ENCODE assay signal across 9 mouse cellular contexts in genomic region chr10:61492040-61492439, GRCm38 (mm10). TPM values are rescaled to one million over a fixed set of nuclear protein-coding genes. Genes with fewer than 3 reads are reported as not detected.
DNase-seq lines count a peak whose midpoint lies in the region; ATAC-seq and TF ChIP-seq lines count a peak whose summit lies in the region.
"Had no signal": no experiment of that assay in that cellular context is flagged by ENCODE, and none has a peak within 500 bp of the region (broad histone marks: within the 10 kb centered on the region; RNA-seq: fewer than 3 reads in every experiment).

No protein-coding gene starts in this region.

- peak; percentile 64 for ATAC-seq in heart, embryonic 13.5 days (ENCODE audit: extremely low read depth, insufficient number of reproducible peaks, low FRiP score, low TSS enrichment)
- ATAC-seq in kidney, postnatal 0 days (replicated peaks; ENCODE audit: low FRiP score, low read depth) = peak; percentile 66
- peak; percentile 80 for ATAC-seq in liver, embryonic 13.5 days (ENCODE audit: low read depth)
- ATAC-seq in neural tube, embryonic 11.5 days (ENCODE audit: insufficient read depth, low FRiP score, low TSS enrichment) = peak; percentile 41; the same call in 1 of the 2 replicates

- H3K9me3 ChIP-seq in heart, embryonic 13.5 days = no peaks in the 10 kb centered on the region
- H3K9me3 ChIP-seq in kidney, postnatal 0 days (replicated peaks; ENCODE audit: low read length) = no peaks in the 10 kb centered on the region
- H3K9me3 ChIP-seq in liver, embryonic 13.5 days (replicated peaks) = no peaks in the 10 kb centered on the region
- H3K9me3 ChIP-seq in neural tube, embryonic 11.5 days (ENCODE audit: control insufficient read depth, low read length) = no peaks in the 10 kb centered on the region
- H3K9me3 ChIP-seq: embryonic facial prominence, embryonic 12.5 days had no signal

- no peak overlapping the region for H3K27ac ChIP-seq in heart, embryonic 13.5 days (replicated peaks)
- H3K27ac ChIP-seq in kidney, postnatal 0 days = no peak overlapping the region
- peak overlapping the region; percentile 88 for H3K27ac ChIP-seq in liver, embryonic 13.5 days
- H3K27ac ChIP-seq in neural tube, embryonic 11.5 days (ENCODE audit: low read depth, low read length) = no peak overlapping the region
- H3K27ac ChIP-seq: embryonic facial prominence, embryonic 12.5 days had no signal

- no peaks in the 10 kb centered on the region for H3K36me3 ChIP-seq in heart, embryonic 13.5 days
- H3K36me3 ChIP-seq in kidney, postnatal 0 days (ENCODE audit: insufficient read depth, low read length) = no peaks in the 10 kb centered on the region
- H3K36me3 ChIP-seq in liver, embryonic 13.5 days = no peaks in the 10 kb centered on the region
- H3K36me3 ChIP-seq in neural tube, embryonic 11.5 days (ENCODE audit: control insufficient read depth, insufficient read depth, low read length) = no peaks in the 10 kb centered on the region
- H3K36me3 ChIP-seq: embryonic facial prominence, embryonic 12.5 days had no signal

- no peak overlapping the region for H3K9ac ChIP-seq in heart, embryonic 13.5 days
- H3K9ac ChIP-seq in kidney, postnatal 0 days (ENCODE audit: low read depth, low read length) = no peak overlapping the region
- H3K9ac ChIP-seq in liver, embryonic 13.5 days = peak overlapping the region; percentile 42
- no peak overlapping the region for H3K9ac ChIP-seq in neural tube, embryonic 11.5 days (ENCODE audit: low read length)
- H3K9ac ChIP-seq: embryonic facial prominence, embryonic 12.5 days had no signal

- DNase-seq in CD4-positive helper T cell, adult 2 months (ENCODE audit: low read depth, low spot score) = peak; percentile 74
- peak; percentile 82 for DNase-seq in brain, adult 2 months (ENCODE audit: low read depth, low spot score)
- peak; percentile 5 for DNase-seq in fat pad, adult 2 months (ENCODE audit: extremely low read depth, low read depth, low spot score)
- DNase-seq in kidney, postnatal 0 days (ENCODE audit: low spot score) = peak; percentile 91
- DNase-seq in liver, embryonic 13.5 days = peak; percentile 81
- peak; percentile 84 for DNase-seq in neural tube, embryonic 11.5 days (ENCODE audit: low spot score)
- peak; percentile 32 for DNase-seq in telencephalon, adult 2 months (ENCODE audit: low read depth, low spot score)

- TF ChIP-seq CTCF in kidney, postnatal 0 days (IDR thresholded peaks at IDR 0.05; ENCODE audit: low read depth) = peak; percentile 96

- H3K4me2 ChIP-seq in heart, embryonic 13.5 days = no peak overlapping the region
- no peak overlapping the region for H3K4me2 ChIP-seq in kidney, postnatal 0 days (ENCODE audit: low read length)
- H3K4me2 ChIP-seq in liver, embryonic 13.5 days = peak overlapping the region; percentile 69
- no peak overlapping the region for H3K4me2 ChIP-seq in neural tube, embryonic 11.5 days (ENCODE audit: low read depth)
- H3K4me2 ChIP-seq: embryonic facial prominence, embryonic 12.5 days had no signal

- H3K4me1 ChIP-seq in heart, embryonic 13.5 days = peaks cover 29% of the 10 kb centered on the region
- H3K4me1 ChIP-seq in kidney, postnatal 0 days (replicated peaks; ENCODE audit: insufficient read depth, low read length) = peaks cover 17% of the 10 kb centered on the region; the same call in 1 of the 2 replicates
- H3K4me1 ChIP-seq in liver, embryonic 13.5 days (replicated peaks) = peaks cover 69% of the 10 kb centered on the region
- H3K4me1 ChIP-seq in neural tube, embryonic 11.5 days (ENCODE audit: control insufficient read depth, insufficient read depth, low read length) = no peaks in the 10 kb centered on the region

- no peaks in the 10 kb centered on the region for H3K27me3 ChIP-seq in heart, embryonic 13.5 days (replicated peaks)
- H3K27me3 ChIP-seq in kidney, postnatal 0 days (ENCODE audit: insufficient read depth, low read length) = no peaks in the 10 kb centered on the region
- no peaks in the 10 kb centered on the region for H3K27me3 ChIP-seq in liver, embryonic 13.5 days
- no peaks in the 10 kb centered on the region for H3K27me3 ChIP-seq in neural tube, embryonic 11.5 days (ENCODE audit: control insufficient read depth, insufficient read depth, low read length)
- H3K27me3 ChIP-seq: embryonic facial prominence, embryonic 12.5 days had no signal

- no peak overlapping the region for H3K4me3 ChIP-seq in heart, embryonic 13.5 days
- H3K4me3 ChIP-seq in kidney, postnatal 0 days (replicated peaks; ENCODE audit: low read depth, low read length) = no peak overlapping the region
- H3K4me3 ChIP-seq in liver, embryonic 13.5 days (replicated peaks) = peak overlapping the region; percentile 40
- H3K4me3 ChIP-seq in neural tube, embryonic 11.5 days (ENCODE audit: low read depth, low read length) = no peak overlapping the region
- H3K4me3 ChIP-seq: embryonic facial prominence, embryonic 12.5 days had no signal

- WGBS in heart, embryonic 13.5 days = 11% methylated on average over 11 of the region's 11 CpGs
- WGBS in kidney, postnatal 0 days = 18% methylated on average over 11 of the region's 11 CpGs
- WGBS in liver, embryonic 13.5 days (ENCODE audit: insufficient replicate concordance) = 6% methylated on average over 11 of the region's 11 CpGs
- 9% methylated on average over 11 of the region's 11 CpGs for WGBS in neural tube, embryonic 11.5 days

RNA-seq across cellular contexts. Expression of gene Lrrc20, which starts 16.4 kb away (rescaled TPM):
- polyA plus RNA-seq in heart, embryonic 13.5 days (2015; fragmentation: Nextera tagmentation; extraction: Ambion mirVana) = 12.1 and 13.2 TPM in 2 replicates
- 5.7 and 6.4 TPM in 2 replicates for polyA plus RNA-seq in kidney, postnatal 0 days (2015; fragmentation: Nextera tagmentation; extraction: Ambion mirVana)
- polyA plus RNA-seq in liver, embryonic 13.5 days (2015; fragmentation: Nextera tagmentation; extraction: Ambion mirVana) = 7.8 and 8.1 TPM in 2 replicates
- polyA plus RNA-seq in neural tube, embryonic 11.5 days (2014; fragmentation: Nextera tagmentation; extraction: Ambion mirVana) = 10.3 and 12.4 TPM in 2 replicates

RNA-seq across cellular contexts. Expression of gene Eif4ebp2, which starts 39.6 kb away (rescaled TPM):
- polyA plus RNA-seq in heart, embryonic 13.5 days (2015; fragmentation: Nextera tagmentation; extraction: Ambion mirVana) = 50.8 and 57.1 TPM in 2 replicates
- 72.2 and 75.0 TPM in 2 replicates for polyA plus RNA-seq in kidney, postnatal 0 days (2015; fragmentation: Nextera tagmentation; extraction: Ambion mirVana)
- polyA plus RNA-seq in liver, embryonic 13.5 days (2015; fragmentation: Nextera tagmentation; extraction: Ambion mirVana) = 47.4 and 50.8 TPM in 2 replicates
- 27.3 and 34.8 TPM in 2 replicates for polyA plus RNA-seq in neural tube, embryonic 11.5 days (2014; fragmentation: Nextera tagmentation; extraction: Ambion mirVana)

Comparison
In these comparisons a context has a peak if more than half of its experiments do, and no peak if none do; other contexts are left out.
1. DNase-seq: peak in every context shown above with its lines; median percentile 91 in kidney, postnatal 0 days; 84 in neural tube, embryonic 11.5 days; 82 in brain, adult 2 months; 81 in liver, embryonic 13.5 days; 74 in CD4-positive helper T cell, adult 2 months; 32 in telencephalon, adult 2 months; 5 in fat pad, adult 2 months.